Mouse (Mus musculus) forebrain, embryonic 14.5 days (tissue): ENCODE measurements around the gene Slc34a1. TPM values are rescaled to one million over a fixed set of nuclear protein-coding genes. Genes with fewer than 3 reads are reported as not detected.
"Not testable (repeated sequence)": the region's sequence is repeated elsewhere in the genome, so short reads cannot be mapped to it uniquely, and the experiment has no call there.

ENCODE experiments used
- ATAC-seq: fragments of 200-750 bp; cut with Nextera tagmentation; 2 replicates; pipeline ENCODE4 v1.8.0; 2017; ENCODE audit warnings: mild to moderate bottlenecking, moderate library complexity
- DNase-seq: peaks from one replicate; pipeline ENCODE4 v3.0.0-alpha.2; 2015; ENCODE audit warnings: low spot score
- H3K27ac ChIP-seq: fragments of 300-500 bp; sonication (generic); 2 replicates; pipeline ENCODE4 v1.5.1; 2014; ENCODE audit warnings: low read depth, mild to moderate bottlenecking, control low read depth, low read length, moderate library complexity
- H3K27me3 ChIP-seq: fragments of 300-500 bp; sonication (generic); replicated peaks from 2 replicates; pipeline ENCODE4 v1.6.1; 2014; ENCODE audit warnings: low read length, control low read depth, mixed read lengths; ENCODE audit not compliant: control insufficient read depth, insufficient read depth
- H3K36me3 ChIP-seq: fragments of 300-500 bp; sonication (generic); 2 replicates; pipeline ENCODE4 v1.6.1; 2014; ENCODE audit warnings: low read length, control low read depth; ENCODE audit not compliant: control insufficient read depth, insufficient read depth
- H3K4me1 ChIP-seq: fragments of 300-500 bp; sonication (generic); 2 replicates; pipeline ENCODE4 v1.6.1; 2014; ENCODE audit warnings: antibody characterized with exemption, low read length, control low read depth; ENCODE audit not compliant: control insufficient read depth, insufficient read depth
- H3K4me2 ChIP-seq: fragments of 300-500 bp; sonication (generic); 2 replicates; pipeline ENCODE4 v1.6.1; 2014; ENCODE audit warnings: mild to moderate bottlenecking, control low read depth, low read length
- H3K4me3 ChIP-seq: fragments of 300-500 bp; sonication (generic); 2 replicates; pipeline ENCODE4 v1.5.1; 2014; ENCODE audit warnings: low read depth, low read length, control low read depth
- H3K9ac ChIP-seq: fragments of 300-500 bp; sonication (generic); 2 replicates; pipeline ENCODE4 v1.6.1; 2014; ENCODE audit warnings: mild to moderate bottlenecking, low read length, control low read depth, moderate library complexity
- H3K9me3 ChIP-seq: fragments of 300-500 bp; sonication (generic); replicated peaks from 2 replicates; pipeline ENCODE4 v1.6.1; 2016; ENCODE audit warnings: low read length, control low read depth, mixed read lengths; ENCODE audit not compliant: control insufficient read depth
- WGBS: fragments of 180-500 bp; shearing (Covaris S2); extraction: QIAGEN DNeasy Blood & Tissue Kit; methylation state at CpG from one replicate; pipeline ENCODE4 v1.1.7; 2014; 5-methylcytosine and 5-hydroxymethylcytosine counted together
- polyA plus RNA-seq: library from polyadenylated mRNA; unstranded; fragments of >200 nt; fragmentation: Nextera tagmentation; extraction: Ambion mirVana; gene quantifications from 2 replicates; pipeline ENCODE4 v1.2.1, GENCODE M21; 2014

Slc34a1 gene
- polyA plus RNA-seq, 1 experiment from 2014 or later = not detected

DNA sequence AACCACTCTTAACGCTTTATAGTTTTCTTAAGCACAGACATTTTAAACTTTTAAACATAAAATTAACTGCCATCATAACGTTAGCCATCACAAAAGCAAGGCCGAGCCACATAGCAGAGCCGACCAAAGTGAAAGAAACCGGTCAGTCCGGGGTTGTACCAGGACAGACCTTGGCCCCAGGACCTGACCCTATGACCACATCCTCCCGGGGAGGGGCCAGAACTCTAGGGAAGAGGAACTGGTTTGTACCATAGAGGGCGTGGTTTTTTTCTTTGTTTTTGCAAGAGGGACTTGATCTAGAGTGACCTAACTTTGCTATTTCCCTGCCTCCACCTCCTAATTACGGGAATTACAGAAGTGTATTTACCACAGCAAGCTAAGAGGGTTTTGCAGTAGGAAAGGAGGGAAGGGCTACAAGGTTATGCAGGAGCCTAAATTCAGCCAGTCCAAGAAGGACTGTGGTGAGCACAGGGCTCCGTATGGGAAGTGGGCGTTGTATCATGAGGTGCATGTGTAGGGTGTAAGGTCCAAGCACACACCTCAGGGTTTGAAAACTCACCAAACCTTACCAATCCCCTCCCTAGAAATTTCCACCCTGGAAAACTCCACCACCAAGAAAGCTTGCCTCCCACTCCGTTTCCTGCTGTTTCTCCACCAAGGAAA, 31.4 kb downstream of the Slc34a1 start:
- no peak overlapping the region for H3K27ac ChIP-seq
- no peaks in the 10 kb centered on the region for H3K36me3 ChIP-seq
- H3K4me1 ChIP-seq = no peaks in the 10 kb centered on the region
- H3K27me3 ChIP-seq = no peaks in the 10 kb centered on the region
- H3K4me2 ChIP-seq = no peak overlapping the region
- no peaks in the 10 kb centered on the region for H3K9me3 ChIP-seq
- 80% methylated on average over 12 of the region's 12 CpGs for WGBS
- ATAC-seq = no peak
- H3K9ac ChIP-seq = no peak overlapping the region
- H3K4me3 ChIP-seq = no peak overlapping the region
- DNase-seq = no peak

DNA sequence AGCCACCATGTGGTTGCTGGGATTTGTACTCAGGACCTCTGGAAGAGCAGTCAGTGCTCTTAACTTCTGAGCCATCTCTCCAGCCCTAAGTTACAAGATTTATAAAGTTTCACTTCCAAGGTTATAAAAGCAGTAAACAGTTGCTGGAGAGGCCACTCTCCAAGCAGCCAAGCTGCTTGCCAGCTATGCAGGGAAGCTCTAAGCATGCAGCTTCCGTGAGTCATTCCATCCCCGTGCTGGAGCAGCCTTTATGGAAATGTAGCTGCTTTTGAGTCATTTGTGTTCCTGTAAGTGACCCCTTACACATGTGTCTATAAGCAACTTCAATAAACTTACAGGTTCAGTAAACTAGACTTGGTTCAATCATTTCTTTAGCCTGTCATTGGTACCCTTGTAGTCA, 32.6 kb downstream of the Slc34a1 start:
- no peak overlapping the region for H3K27ac ChIP-seq
- WGBS = 75% methylated on average over 2 of the region's 2 CpGs
- H3K9ac ChIP-seq = no peak overlapping the region
- H3K36me3 ChIP-seq = no peaks in the 10 kb centered on the region
- no peaks in the 10 kb centered on the region for H3K4me1 ChIP-seq
- H3K4me3 ChIP-seq = no peak overlapping the region
- no peaks in the 10 kb centered on the region for H3K27me3 ChIP-seq
- ATAC-seq (no peak), DNase-seq (no peak)
- no peaks in the 10 kb centered on the region for H3K9me3 ChIP-seq
- H3K4me2 ChIP-seq = no peak overlapping the region

DNA sequence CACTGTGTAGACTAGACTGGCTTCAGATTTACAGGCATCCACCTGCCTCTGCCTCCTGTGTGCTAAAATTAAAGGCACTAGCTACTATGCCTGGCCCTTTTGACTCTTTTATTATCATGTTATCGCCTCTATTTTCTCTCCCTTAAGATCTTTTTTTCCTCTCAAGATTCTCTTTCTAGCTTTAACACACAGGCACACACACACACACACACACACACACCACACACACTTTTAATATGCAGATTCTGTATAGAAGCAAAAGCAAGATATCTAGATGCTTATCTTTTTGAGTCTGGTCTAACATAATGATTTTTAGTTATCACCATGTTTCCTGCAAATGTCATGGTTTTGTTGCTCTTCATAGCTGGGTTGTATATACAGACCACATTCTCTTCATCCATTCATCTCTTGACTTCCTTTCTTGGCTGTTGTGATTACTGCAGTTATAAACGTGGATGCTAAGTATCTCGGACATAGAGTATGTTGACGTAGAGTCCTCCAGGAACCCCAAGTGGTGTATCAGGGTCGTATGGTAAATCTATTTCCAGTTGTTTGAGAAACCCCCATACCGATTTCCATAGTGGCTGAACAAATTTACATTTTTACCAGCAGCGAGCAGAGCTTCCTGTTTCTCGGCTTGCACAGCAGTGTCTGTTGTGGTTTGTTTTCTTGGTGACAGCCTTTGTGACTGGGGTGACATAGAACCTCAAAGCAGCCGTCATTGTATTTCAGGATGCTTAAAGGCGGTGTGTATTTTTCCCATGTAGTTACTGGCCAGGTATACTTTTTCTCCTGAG, 34.1 kb downstream of the Slc34a1 start:
- DNase-seq (no peak), ATAC-seq (no peak)
- Histone ChIP-seq H3K36me3 (no peaks in the 10 kb centered on the region), H3K27ac (no peak overlapping the region), H3K27me3 (no peaks in the 10 kb centered on the region), H3K9me3 (no peaks in the 10 kb centered on the region), H3K4me1 (no peaks in the 10 kb centered on the region), H3K4me3 (no peak overlapping the region), H3K9ac (no peak overlapping the region), H3K4me2 (no peak overlapping the region)
- WGBS = 81% methylated on average over 10 of the region's 10 CpGs

DNA sequence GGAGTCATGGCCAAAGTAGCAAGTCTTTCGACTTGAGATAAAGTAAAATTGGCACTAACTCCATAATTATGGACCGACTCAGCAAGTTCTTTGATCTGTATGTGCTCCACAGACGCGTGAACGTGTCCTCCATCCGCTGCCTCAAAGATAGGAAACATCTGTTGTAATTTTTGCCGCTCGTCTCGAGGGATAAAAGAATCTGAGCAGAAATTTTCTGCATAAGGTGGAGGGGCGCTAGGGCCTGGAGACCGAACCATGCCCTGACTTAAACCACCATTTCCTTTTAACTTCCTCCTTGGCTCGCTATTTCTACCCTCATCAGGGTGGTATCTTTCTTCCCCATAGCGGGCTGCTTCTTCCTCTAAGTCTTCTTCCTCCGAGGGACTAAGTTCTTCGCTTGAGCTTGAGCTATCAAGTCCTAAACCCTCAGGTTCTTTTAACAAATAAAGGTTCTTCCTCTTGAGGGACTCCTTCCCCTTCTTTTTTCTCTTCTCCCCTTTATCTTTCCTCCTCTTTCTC, 39.2 kb downstream of the Slc34a1 start:
- H3K27me3 ChIP-seq, DNase-seq, H3K9me3 ChIP-seq, H3K36me3 ChIP-seq, ATAC-seq, H3K4me1 ChIP-seq, H3K27ac ChIP-seq, H3K4me2 ChIP-seq, H3K4me3 ChIP-seq, H3K9ac ChIP-seq: not testable (repeated sequence)
- WGBS = 94% methylated on average over 14 of the region's 15 CpGs

DNA sequence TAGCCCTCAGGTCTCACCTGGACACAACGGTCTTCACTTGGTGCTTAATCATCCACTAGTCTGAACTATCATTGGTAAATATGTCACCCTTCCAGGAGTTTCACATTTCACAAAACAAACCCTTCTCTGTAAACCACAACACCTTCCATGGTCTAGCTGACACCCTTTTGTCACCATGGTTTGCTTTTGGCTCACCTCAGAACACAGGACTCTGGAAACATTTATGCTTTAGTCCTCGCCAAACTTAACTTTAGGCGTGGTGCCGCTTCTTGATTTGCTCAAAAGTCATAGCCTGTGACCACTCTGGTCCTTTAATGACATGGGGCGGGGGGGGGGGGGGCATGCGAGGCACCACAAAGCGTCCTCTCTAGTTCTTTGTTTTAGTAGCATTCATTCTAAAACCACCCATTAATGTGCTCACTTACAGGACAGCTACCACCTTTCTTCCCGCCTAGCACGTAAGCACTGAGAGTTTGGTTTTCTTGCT, 45.9 kb downstream of the Slc34a1 start:
- Histone ChIP-seq H3K4me1 (peaks cover 11% of the 10 kb centered on the region), H3K9me3 (no peaks in the 10 kb centered on the region), H3K4me2 (peak overlapping the region; percentile 68), H3K36me3 (no peaks in the 10 kb centered on the region), H3K9ac (peak overlapping the region; percentile 72; the same call in 1 of the 2 replicates), H3K4me3 (peak overlapping the region; percentile 86), H3K27ac (no peak overlapping the region), H3K27me3 (no peaks in the 10 kb centered on the region)
- no peak for ATAC-seq
- 37% methylated on average over 9 of the region's 9 CpGs for WGBS
- no peak for DNase-seq

DNA sequence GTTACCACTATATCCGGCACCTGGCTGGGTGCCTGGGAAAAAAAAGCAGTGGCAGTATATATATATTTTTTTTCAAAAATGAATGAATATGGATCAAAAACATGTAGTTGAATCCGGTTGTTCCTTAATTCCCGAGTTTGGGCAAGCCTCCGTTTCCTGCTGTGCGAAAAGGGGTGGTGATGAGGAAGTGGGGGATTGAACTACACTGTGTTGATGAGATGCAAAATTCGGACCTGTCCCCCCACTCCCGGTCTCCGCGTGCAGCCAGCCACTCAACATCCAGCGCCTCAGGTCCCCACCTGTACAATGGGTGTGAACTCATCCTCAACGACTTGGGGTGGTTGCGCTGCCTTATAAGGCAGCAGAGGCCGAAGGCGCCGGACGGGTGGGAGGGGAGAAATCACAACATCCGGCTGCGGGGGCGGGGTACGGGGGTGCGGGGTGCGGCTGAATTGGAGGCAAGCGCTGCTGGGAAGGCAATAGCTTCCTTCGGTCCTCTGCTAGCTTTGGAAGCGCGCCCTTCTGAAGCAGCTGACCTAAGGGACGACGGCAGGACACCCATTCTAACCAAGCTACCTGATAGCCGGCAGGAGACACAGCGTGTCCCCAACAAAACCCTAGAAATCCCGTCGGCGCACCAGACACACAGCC, 46.4 kb downstream of the Slc34a1 start:
- H3K4me1 ChIP-seq = peaks cover 11% of the 10 kb centered on the region
- peak overlapping the region; percentile 68 for H3K4me2 ChIP-seq
- peak overlapping the region; percentile 86 for H3K4me3 ChIP-seq
- H3K27ac ChIP-seq = peak overlapping the region; percentile 93
- peak; percentile 70 for ATAC-seq
- no peaks in the 10 kb centered on the region for H3K27me3 ChIP-seq
- no peaks in the 10 kb centered on the region for H3K36me3 ChIP-seq
- H3K9me3 ChIP-seq = no peaks in the 10 kb centered on the region
- no peak for DNase-seq
- H3K9ac ChIP-seq = peak overlapping the region; percentile 72
- 2% methylated on average over 33 of the region's 33 CpGs for WGBS

DNA sequence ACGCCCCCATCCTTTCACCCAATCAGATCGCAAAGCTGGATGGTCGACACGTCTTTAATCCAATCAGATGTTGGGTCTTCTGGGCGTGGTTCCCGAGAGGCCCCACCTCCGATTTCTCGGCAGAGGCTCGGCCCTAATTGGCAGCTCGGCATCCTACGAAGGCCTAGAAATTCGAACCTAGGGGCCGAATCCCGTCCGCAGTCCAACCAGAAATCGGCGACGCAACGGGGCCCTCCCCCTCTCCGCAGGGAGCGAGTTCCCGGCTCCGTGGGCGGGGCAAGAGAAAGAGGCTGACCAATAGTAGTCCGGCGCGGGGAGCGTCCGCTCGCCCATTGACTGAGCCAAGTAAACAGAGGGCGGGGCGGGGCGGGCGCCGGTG, 46.9 kb downstream of the Slc34a1 start, which contains the start of gene Grk6:
Gene Grk6 (plus strand): TSS at position 136 of the 379 bp plus-strand sequence.
- no peaks in the 10 kb centered on the region for H3K9me3 ChIP-seq
- peak within 1 kb of the TSS; percentile 83 for H3K4me2 ChIP-seq
- peak within 1 kb of the TSS; percentile 95 for H3K9ac ChIP-seq
- DNase-seq (peak; percentile 100), ATAC-seq (peak; percentile 97)
- H3K27me3 ChIP-seq = no peaks in the 10 kb centered on the region
- peaks cover 2% of the 10 kb centered on the region; the same call in 1 of the 2 replicates for H3K36me3 ChIP-seq
- under 1% methylated on average over 32 of the region's 35 CpGs for WGBS
- H3K4me1 ChIP-seq = peaks cover 11% of the 10 kb centered on the region
- H3K27ac ChIP-seq = peak within 1 kb of the TSS; percentile 93
- peak within 1 kb of the TSS; percentile 86 for H3K4me3 ChIP-seq

DNA sequence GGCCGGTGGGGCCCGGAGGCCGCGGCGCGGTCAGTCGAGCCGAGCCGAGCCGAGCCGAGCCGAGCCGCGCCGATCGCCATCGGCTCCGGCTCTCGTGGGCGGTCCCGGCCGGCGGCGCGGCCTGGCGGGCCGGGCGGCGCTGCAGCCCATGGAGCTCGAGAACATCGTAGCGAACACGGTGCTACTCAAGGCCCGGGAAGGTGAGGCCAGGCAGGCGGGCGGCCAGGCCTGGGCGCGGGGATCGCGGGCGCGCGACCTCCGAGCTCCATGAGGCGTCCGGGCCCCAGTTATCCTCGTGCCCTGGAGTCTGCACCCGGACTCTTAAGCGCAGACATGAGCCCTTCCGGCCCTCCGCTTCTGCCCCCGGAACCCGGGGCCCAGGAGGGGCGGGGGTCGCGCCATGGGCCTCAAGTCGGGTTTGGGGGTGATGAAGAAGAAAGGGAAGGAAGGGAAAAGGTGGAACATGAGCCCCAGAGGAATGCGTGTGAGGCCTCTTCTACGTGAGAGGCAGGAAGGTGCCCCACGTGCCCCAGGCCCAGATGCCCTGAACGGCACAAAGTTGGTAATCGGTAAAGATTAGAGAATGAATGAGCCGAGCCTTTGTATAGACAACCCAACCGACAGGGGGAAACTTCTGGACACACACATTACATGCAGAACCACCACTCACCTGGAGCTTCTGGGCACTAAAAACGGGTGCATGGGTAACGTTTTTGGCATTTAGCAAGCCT, 47.5 kb downstream of the Slc34a1 start:
- peak overlapping the region; percentile 86 for H3K4me3 ChIP-seq
- ATAC-seq (no peak), DNase-seq (no peak)
- H3K9me3 ChIP-seq = no peaks in the 10 kb centered on the region
- no peaks in the 10 kb centered on the region for H3K27me3 ChIP-seq
- peak overlapping the region; percentile 83 for H3K4me2 ChIP-seq
- H3K27ac ChIP-seq = peak overlapping the region; percentile 93
- WGBS = under 1% methylated on average over 66 of the region's 66 CpGs
- peaks cover 8% of the 10 kb centered on the region for H3K36me3 ChIP-seq
- peak overlapping the region; percentile 95 for H3K9ac ChIP-seq
- peaks cover 11% of the 10 kb centered on the region for H3K4me1 ChIP-seq
